Mouse (Mus musculus) hindbrain, embryonic 14.5 days (tissue): Measurements from ENCODE around the gene Whrn. TPM values are rescaled to one million over a fixed set of nuclear protein-coding genes. Genes with fewer than 3 reads are reported as not detected.

ENCODE experiments used
- ATAC-seq: fragments of 200-750 bp; cut with Nextera tagmentation; 2 replicates; pipeline ENCODE4 v1.8.0; 2017; ENCODE audit warnings: moderate number of reproducible peaks, mild to moderate bottlenecking, moderate TSS enrichment, moderate library complexity; ENCODE audit not compliant: low FRiP score
- DNase-seq: peaks from one replicate; pipeline ENCODE4 v3.0.0-alpha.2; 2015; ENCODE audit warnings: low spot score
- H3K27ac ChIP-seq: fragments of 300-500 bp; sonication (generic); 2 replicates; pipeline ENCODE4 v1.5.1; 2014; ENCODE audit warnings: mild to moderate bottlenecking, moderate library complexity
- H3K27me3 ChIP-seq: fragments of 300-500 bp; sonication (generic); 2 replicates; pipeline ENCODE4 v1.6.1; 2014; ENCODE audit warnings: mild to moderate bottlenecking, low read length, mixed read lengths; ENCODE audit not compliant: control insufficient read depth, insufficient read depth
- H3K36me3 ChIP-seq: fragments of 300-500 bp; sonication (generic); replicated peaks from 2 replicates; pipeline ENCODE4 v1.6.1; 2014; ENCODE audit not compliant: control insufficient read depth, insufficient read depth
- H3K4me1 ChIP-seq: fragments of 300-500 bp; sonication (generic); replicated peaks from 2 replicates; pipeline ENCODE4 v1.6.1; 2014; ENCODE audit warnings: antibody characterized with exemption, low read length, mixed read lengths; ENCODE audit not compliant: control insufficient read depth, insufficient read depth
- H3K4me2 ChIP-seq: fragments of 300-500 bp; sonication (generic); replicated peaks from 2 replicates; pipeline ENCODE4 v1.6.1; 2014; ENCODE audit warnings: mild to moderate bottlenecking, moderate library complexity
- H3K4me3 ChIP-seq: fragments of 300-500 bp; sonication (generic); replicated peaks from 2 replicates; pipeline ENCODE4 v1.5.1; 2014; ENCODE audit warnings: mild to moderate bottlenecking, low read length
- H3K9ac ChIP-seq: fragments of 300-500 bp; sonication (generic); 2 replicates; pipeline ENCODE4 v1.6.1; 2014
- H3K9me3 ChIP-seq: fragments of 300-500 bp; sonication (generic); 2 replicates; pipeline ENCODE4 v1.6.1; 2016; ENCODE audit warnings: low read length; ENCODE audit not compliant: control insufficient read depth
- WGBS: fragments of 180-500 bp; shearing (Covaris S2); extraction: QIAGEN DNeasy Blood & Tissue Kit; methylation state at CpG from one replicate; pipeline ENCODE4 v1.1.7; 2014; 5-methylcytosine and 5-hydroxymethylcytosine counted together
- polyA plus RNA-seq: library from polyadenylated mRNA; unstranded; fragments of >200 nt; fragmentation: Nextera tagmentation; extraction: Ambion mirVana; gene quantifications from 2 replicates; pipeline ENCODE4 v1.2.1, GENCODE M21; 2014

Gene Whrn
- polyA plus RNA-seq, 1 experiment from 2014 or later, result 5.8 TPM

GRCm38 (mm10) chr4:63426308-63426707, 69.5 kb downstream of the Whrn start:
- Histone ChIP-seq H3K4me1 (no peaks in the 10 kb centered on the region; the same call in 1 of the 2 replicates), H3K27me3 (no peaks in the 10 kb centered on the region), H3K27ac (no peak overlapping the region), H3K9me3 (no peaks in the 10 kb centered on the region), H3K36me3 (no peaks in the 10 kb centered on the region), H3K4me3 (no peak overlapping the region), H3K9ac (no peak overlapping the region), H3K4me2 (no peak overlapping the region)
- 69% methylated on average over 8 of the region's 8 CpGs for WGBS
- no peak for DNase-seq
- no peak for ATAC-seq

DNA sequence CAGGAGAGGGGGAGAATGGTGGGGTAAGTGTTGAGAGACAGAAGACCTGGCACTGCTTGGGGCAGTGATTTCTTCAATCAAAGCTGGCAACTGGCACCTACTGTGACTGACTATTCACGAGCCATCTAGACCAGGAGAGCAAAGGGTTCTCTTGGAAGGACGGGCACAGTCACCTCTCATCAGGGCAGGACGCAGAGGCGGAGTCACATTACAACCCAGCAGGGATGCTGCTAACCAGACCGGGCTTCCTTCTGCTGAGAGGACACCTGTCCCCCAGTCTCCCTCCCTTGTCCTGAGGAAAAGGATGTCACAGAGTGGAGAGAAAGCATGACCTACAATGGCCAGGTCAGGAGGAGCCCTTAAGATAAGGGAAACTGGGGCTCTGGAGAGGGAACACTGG, 72.0 kb downstream of the Whrn start:
- 36% methylated on average over 5 of the region's 5 CpGs for WGBS
- Histone ChIP-seq H3K4me3 (no peak overlapping the region), H3K9ac (no peak overlapping the region), H3K36me3 (no peaks in the 10 kb centered on the region), H3K4me1 (no peaks in the 10 kb centered on the region; the same call in 1 of the 2 replicates), H3K9me3 (no peaks in the 10 kb centered on the region), H3K27me3 (no peaks in the 10 kb centered on the region), H3K4me2 (no peak overlapping the region), H3K27ac (no peak overlapping the region)
- no peak for ATAC-seq
- no peak for DNase-seq

DNA sequence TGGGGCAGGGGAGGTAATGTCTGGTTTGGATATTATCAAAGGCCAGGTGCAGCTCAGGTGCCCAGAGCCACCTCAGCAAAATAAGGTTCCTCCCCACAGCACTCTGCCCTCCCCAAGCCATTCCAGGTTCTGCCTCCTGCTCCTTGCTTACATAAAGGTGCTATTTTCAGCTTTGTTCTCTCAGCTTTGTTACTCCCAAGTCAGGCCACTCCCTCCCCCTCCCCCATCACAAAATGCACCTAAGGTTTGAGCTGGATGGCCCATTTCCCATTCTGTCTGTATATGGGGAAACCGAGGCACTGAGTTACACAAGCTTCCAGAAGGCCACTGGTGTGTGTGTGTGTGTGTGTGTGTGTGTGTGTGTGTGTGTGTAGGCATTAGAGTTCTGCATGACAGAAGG, 72.6 kb downstream of the Whrn start:
- no peak for ATAC-seq
- H3K4me2 ChIP-seq, result no peak overlapping the region
- no peak overlapping the region for H3K4me3 ChIP-seq
- 60% methylated on average over 1 of the region's 1 CpGs for WGBS
- no peaks in the 10 kb centered on the region for H3K9me3 ChIP-seq
- H3K27me3 ChIP-seq, result no peaks in the 10 kb centered on the region
- H3K9ac ChIP-seq, result no peak overlapping the region
- no peaks in the 10 kb centered on the region; the same call in 1 of the 2 replicates for H3K4me1 ChIP-seq
- DNase-seq, result no peak
- no peak overlapping the region for H3K27ac ChIP-seq
- no peaks in the 10 kb centered on the region for H3K36me3 ChIP-seq

GRCm38 (mm10) chr4:63420143-63420920, 75.5 kb downstream of the Whrn start:
- ATAC-seq (no peak), DNase-seq (no peak)
- 58% methylated on average over 14 of the region's 14 CpGs for WGBS

GRCm38 (mm10) chr4:63418270-63418669, 77.5 kb downstream of the Whrn start:
- ATAC-seq (no peak), DNase-seq (no peak)
- Histone ChIP-seq H3K4me3 (no peak overlapping the region), H3K27ac (no peak overlapping the region), H3K9me3 (no peaks in the 10 kb centered on the region), H3K4me2 (no peak overlapping the region), H3K36me3 (no peaks in the 10 kb centered on the region), H3K4me1 (no peaks in the 10 kb centered on the region), H3K9ac (no peak overlapping the region), H3K27me3 (no peaks in the 10 kb centered on the region)
- WGBS, result 65% methylated on average over 11 of the region's 11 CpGs

More at GRCm38 (mm10) chr4:63420143-63420920, 75.5 kb downstream of the Whrn start:
- Histone ChIP-seq H3K27me3 (no peaks in the 10 kb centered on the region), H3K4me3 (no peak overlapping the region), H3K9me3 (no peaks in the 10 kb centered on the region), H3K9ac (no peak overlapping the region), H3K27ac (no peak overlapping the region), H3K36me3 (no peaks in the 10 kb centered on the region), H3K4me1 (no peaks in the 10 kb centered on the region), H3K4me2 (no peak overlapping the region)

DNA sequence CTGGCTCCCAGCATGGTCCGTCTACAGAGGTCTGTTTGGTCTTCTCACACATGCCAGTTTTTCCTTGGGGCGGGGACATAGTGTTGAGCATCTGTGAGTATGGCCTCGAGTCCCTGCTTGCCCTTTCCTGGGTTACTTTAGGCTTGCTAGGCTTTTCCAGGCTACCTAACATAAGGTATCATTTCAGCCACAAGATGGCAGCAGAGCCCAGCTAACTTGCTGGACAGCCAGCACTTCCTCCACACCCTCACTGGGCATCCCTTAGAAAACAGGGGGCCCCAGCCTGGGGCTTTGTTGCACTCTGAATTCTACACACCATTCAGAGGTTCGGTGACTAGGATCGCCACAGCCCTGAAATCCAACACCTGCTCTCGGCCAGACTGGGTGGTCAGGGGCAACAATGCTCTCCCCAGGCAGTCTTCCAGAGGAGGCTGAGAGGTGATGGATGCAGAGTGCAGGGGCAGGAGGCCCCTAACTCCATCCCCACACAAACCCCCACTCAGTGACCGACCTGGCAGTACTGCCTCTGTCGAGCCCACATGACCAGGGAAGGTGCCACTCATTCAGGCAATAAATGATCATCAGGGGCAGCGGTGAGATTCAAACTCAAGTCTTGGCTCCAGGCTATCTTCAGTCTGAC, 78.4 kb downstream of the Whrn start:
- no peaks in the 10 kb centered on the region for H3K36me3 ChIP-seq
- ATAC-seq, result peak; percentile 58
- no peak overlapping the region for H3K4me2 ChIP-seq
- H3K4me1 ChIP-seq, result no peaks in the 10 kb centered on the region
- 20% methylated on average over 9 of the region's 9 CpGs for WGBS
- peak; percentile 97 for DNase-seq
- H3K9me3 ChIP-seq, result no peaks in the 10 kb centered on the region
- no peaks in the 10 kb centered on the region for H3K27me3 ChIP-seq
- H3K9ac ChIP-seq, result no peak overlapping the region
- no peak overlapping the region for H3K4me3 ChIP-seq
- H3K27ac ChIP-seq, result no peak overlapping the region

DNA sequence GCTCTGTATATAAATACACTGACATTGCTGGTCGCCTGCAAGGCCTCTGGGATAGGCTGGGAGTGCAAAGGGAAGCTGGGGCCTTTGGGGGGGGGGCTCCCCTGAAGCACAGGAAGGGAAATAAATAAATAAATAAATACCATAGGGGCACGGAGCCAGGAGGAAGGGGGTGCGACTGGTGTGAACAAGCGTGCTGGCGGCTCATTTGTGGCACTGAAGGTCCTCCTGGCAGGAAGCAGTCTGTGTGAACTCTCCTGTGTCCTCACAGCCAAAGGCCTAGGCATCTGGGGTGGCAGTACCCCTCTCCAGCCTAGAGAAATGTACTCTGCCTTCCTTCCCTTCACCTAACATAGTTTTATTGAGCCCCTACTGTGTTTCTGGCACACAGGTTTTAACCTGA, 80.8 kb downstream of the Whrn start:
- Histone ChIP-seq H3K4me1 (no peaks in the 10 kb centered on the region), H3K4me3 (no peak overlapping the region), H3K27ac (no peak overlapping the region), H3K4me2 (no peak overlapping the region), H3K9ac (no peak overlapping the region), H3K36me3 (no peaks in the 10 kb centered on the region), H3K9me3 (no peaks in the 10 kb centered on the region), H3K27me3 (no peaks in the 10 kb centered on the region)
- ATAC-seq (no peak), DNase-seq (no peak)
- 61% methylated on average over 5 of the region's 5 CpGs for WGBS

DNA sequence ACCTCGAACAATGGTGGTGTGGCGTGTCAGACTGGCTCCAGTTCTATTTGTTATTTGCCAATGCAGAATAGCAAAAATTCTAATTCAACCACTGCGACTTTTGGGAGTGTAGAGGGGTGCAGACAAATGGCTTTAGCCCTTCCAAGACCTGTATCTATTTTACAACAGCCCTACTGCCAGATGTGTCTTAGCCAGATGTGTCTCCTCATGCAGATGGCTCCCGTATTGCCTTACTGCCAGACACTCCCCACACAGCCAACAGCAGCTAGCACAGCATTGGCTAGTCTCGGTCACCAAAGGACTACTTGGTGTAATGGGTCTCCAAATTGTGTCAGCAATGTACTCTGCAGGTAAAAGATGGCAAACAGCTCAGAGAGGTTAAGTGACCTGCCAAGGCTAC, 84.6 kb downstream of the Whrn start:
- peak overlapping the region; percentile 81 for H3K4me2 ChIP-seq

DNA sequence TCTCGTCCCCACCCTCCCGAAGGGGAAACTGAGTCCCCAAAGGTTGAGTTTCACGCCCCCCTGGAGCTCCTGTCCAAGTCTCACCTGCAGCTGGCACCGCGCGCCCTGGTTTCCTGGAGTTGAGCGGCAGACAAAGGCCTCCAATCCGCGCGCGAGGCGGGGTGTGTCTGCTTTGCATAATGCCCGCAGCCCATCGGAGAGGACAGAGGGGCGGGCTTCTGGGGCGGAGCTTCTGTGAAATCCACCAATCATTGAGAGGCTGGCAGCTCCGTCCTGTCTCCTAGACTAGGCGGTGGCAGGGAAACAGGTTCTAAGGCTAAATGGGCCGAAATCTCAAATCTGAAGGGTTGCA, 85.2 kb downstream of the Whrn start:
- DNase-seq, result peak; percentile 93
- Histone ChIP-seq H3K4me3 (peak overlapping the region; percentile 47), H3K4me1 (peaks cover 16% of the 10 kb centered on the region), H3K27me3 (no peaks in the 10 kb centered on the region), H3K36me3 (no peaks in the 10 kb centered on the region), H3K9ac (peak overlapping the region; percentile 53), H3K9me3 (no peaks in the 10 kb centered on the region), H3K27ac (no peak overlapping the region), H3K4me2 (peak overlapping the region; percentile 81)
- ATAC-seq, result peak; percentile 92
- WGBS, result 0% methylated on average over 19 of the region's 19 CpGs

More for the DNA sequence above, 84.6 kb downstream of the Whrn start:
- WGBS, result 69% methylated on average over 5 of the region's 5 CpGs
- Histone ChIP-seq H3K36me3 (no peaks in the 10 kb centered on the region), H3K4me1 (peaks cover 13% of the 10 kb centered on the region), H3K9ac (no peak overlapping the region), H3K27ac (no peak overlapping the region), H3K9me3 (no peaks in the 10 kb centered on the region), H3K4me3 (no peak overlapping the region), H3K27me3 (no peaks in the 10 kb centered on the region)
- no peak for DNase-seq
- no peak for ATAC-seq
